Mouse (Mus musculus) embryo, embryonic 10 days (tissue): ENCODE data around the gene Rtn1.

Source experiments
- DNase-seq: peaks from one replicate; pipeline ENCODE4 v3.0.0-alpha.2; 2015; ENCODE audit warnings: low spot score

Gene Rtn1

GRCm38 (mm10) chr12:72374823-72375225 lies 34.0 kb downstream of the Rtn1 start:
- DNase-seq: peak; percentile 70

- peak; percentile 76 for DNase-seq
These were observed 34.8 kb downstream of the Rtn1 start for GRCm38 (mm10) chr12:72373916-72374615.

- no peak for DNase-seq
These were observed 38.8 kb downstream of the Rtn1 start for GRCm38 (mm10) chr12:72370081-72370480.

- no peak for DNase-seq
These were observed 42.1 kb downstream of the Rtn1 start for GRCm38 (mm10) chr12:72366763-72367162.

GRCm38 (mm10) chr12:72366104-72366437 lies 42.8 kb downstream of the Rtn1 start:
- peak; percentile 33 for DNase-seq

GRCm38 (mm10) chr12:72365231-72366103 lies 43.4 kb downstream of the Rtn1 start:
- DNase-seq: no peak

- DNase-seq: no peak
These were observed 44.3 kb downstream of the Rtn1 start for GRCm38 (mm10) chr12:72364543-72364942.

GRCm38 (mm10) chr12:72361701-72362354 lies 47.0 kb downstream of the Rtn1 start:
- no peak for DNase-seq

- no peak for DNase-seq
These were observed 47.8 kb downstream of the Rtn1 start for GRCm38 (mm10) chr12:72360926-72361615.

- no peak for DNase-seq
These were observed 49.0 kb downstream of the Rtn1 start for GRCm38 (mm10) chr12:72359903-72360302.

- no peak for DNase-seq
These were observed 51.0 kb downstream of the Rtn1 start for GRCm38 (mm10) chr12:72357667-72358420.

- DNase-seq: no peak
These were observed 54.6 kb downstream of the Rtn1 start for GRCm38 (mm10) chr12:72354241-72354640.

GRCm38 (mm10) chr12:72353506-72353905 lies 55.3 kb downstream of the Rtn1 start:
- DNase-seq: no peak

GRCm38 (mm10) chr12:72348508-72348907 lies 60.3 kb downstream of the Rtn1 start:
- no peak for DNase-seq

GRCm38 (mm10) chr12:72347184-72347583 lies 61.7 kb downstream of the Rtn1 start:
- DNase-seq: no peak

GRCm38 (mm10) chr12:72343639-72344038 lies 65.2 kb downstream of the Rtn1 start:
- DNase-seq: no peak

GRCm38 (mm10) chr12:72336009-72336408 lies 72.8 kb downstream of the Rtn1 start:
- DNase-seq: no peak

- no peak for DNase-seq
These were observed 76.3 kb downstream of the Rtn1 start for GRCm38 (mm10) chr12:72332488-72333013.

GRCm38 (mm10) chr12:72331912-72332487 lies 76.9 kb downstream of the Rtn1 start:
- DNase-seq: no peak

- DNase-seq: no peak
These were observed 82.8 kb downstream of the Rtn1 start for GRCm38 (mm10) chr12:72326087-72326486.

- peak; percentile 28 for DNase-seq
These were observed 83.8 kb downstream of the Rtn1 start for GRCm38 (mm10) chr12:72325025-72325424.
